Mouse (Mus musculus) G1E (cell line): ENCODE data around the gene Folr1. TPM values are rescaled to one million over a fixed set of nuclear protein-coding genes. Genes with fewer than 3 reads are reported as not detected.

Experiments used
- ATAC-seq: 2 replicates; pipeline ENCODE4 v1.8.0; 2016; ENCODE audit warnings: mild to moderate bottlenecking; ENCODE audit not compliant: insufficient number of reproducible peaks, poor library complexity, low FRiP score, severe bottlenecking; ENCODE audit errors: extremely low read depth
- DNase-seq: peaks from one replicate; pipeline ENCODE4 v3.0.0; 2012; ENCODE audit warnings: low spot score
- H3K27me3 ChIP-seq: 2 replicates; pipeline ENCODE4 v1.6.1; 2012; ENCODE audit warnings: mild to moderate bottlenecking, low read length, inconsistent platforms; ENCODE audit not compliant: insufficient read depth
- H3K36me3 ChIP-seq: replicated peaks from 2 replicates; pipeline ENCODE3; 2012; ENCODE audit warnings: mild to moderate bottlenecking, inconsistent platforms
- H3K4me1 ChIP-seq: 2 replicates; pipeline ENCODE4 v1.6.1; 2012; ENCODE audit warnings: low read depth, low read length, inconsistent platforms, mixed read lengths; ENCODE audit not compliant: insufficient read depth
- H3K4me3 ChIP-seq: 2 replicates; pipeline ENCODE4 v1.5.1; 2012; ENCODE audit warnings: low read depth, mild to moderate bottlenecking, inconsistent platforms, low read length, moderate library complexity, mixed read lengths
- H3K9me3 ChIP-seq: replicated peaks from 2 replicates; pipeline ENCODE4 v1.6.1; 2012; ENCODE audit warnings: inconsistent platforms
- CTCF ChIP-seq: IDR thresholded peaks from 2 replicates; pipeline ENCODE4 v1.5.1; 2012; ENCODE audit warnings: low read depth, low read length, inconsistent platforms, mixed read lengths
- GATA1 ChIP-seq: IDR thresholded peaks from 2 replicates; pipeline ENCODE4 v1.6.1; 2012; ENCODE audit warnings: borderline replicate concordance, low read length, inconsistent platforms, mixed read lengths
- GATA2 ChIP-seq: IDR thresholded peaks from 2 replicates; pipeline ENCODE4 v1.6.1; 2012; ENCODE audit warnings: low read depth, low read length, inconsistent platforms, borderline replicate concordance
- POLR2AphosphoS5 ChIP-seq: IDR thresholded peaks from 2 replicates; pipeline ENCODE4 v1.6.1; 2012; ENCODE audit warnings: low read depth, low read length, inconsistent platforms; ENCODE audit not compliant: insufficient replicate concordance
- TAL1 ChIP-seq: conservative IDR thresholded peaks from 2 replicates; pipeline ENCODE4 v1.6.1; 2012; ENCODE audit warnings: low read depth, low read length, inconsistent platforms, mixed read lengths
- polyA plus RNA-seq: library from polyadenylated mRNA; stranded (reverse); fragments of >175 nt; gene quantifications from 2 replicates; pipeline ENCODE4 v1.2.3, GENCODE M21; 2012
- total RNA-seq, 2 experiments: library from RNA; stranded (forward) in 1 of 2; stranded (reverse) in 1 of 2; fragments of 200-1000 nt in 1 of 2; fragments of >200 nt in 1 of 2; fragmentation: Nextera tagmentation in 1 of 2; gene quantifications; 2 replicates each; pipeline ENCODE4 v1.2.3; 2014 to 2017

Folr1 gene
- total and polyA plus RNA-seq, 3 experiments, result 0.22 TPM; not detected in 2

DNA sequence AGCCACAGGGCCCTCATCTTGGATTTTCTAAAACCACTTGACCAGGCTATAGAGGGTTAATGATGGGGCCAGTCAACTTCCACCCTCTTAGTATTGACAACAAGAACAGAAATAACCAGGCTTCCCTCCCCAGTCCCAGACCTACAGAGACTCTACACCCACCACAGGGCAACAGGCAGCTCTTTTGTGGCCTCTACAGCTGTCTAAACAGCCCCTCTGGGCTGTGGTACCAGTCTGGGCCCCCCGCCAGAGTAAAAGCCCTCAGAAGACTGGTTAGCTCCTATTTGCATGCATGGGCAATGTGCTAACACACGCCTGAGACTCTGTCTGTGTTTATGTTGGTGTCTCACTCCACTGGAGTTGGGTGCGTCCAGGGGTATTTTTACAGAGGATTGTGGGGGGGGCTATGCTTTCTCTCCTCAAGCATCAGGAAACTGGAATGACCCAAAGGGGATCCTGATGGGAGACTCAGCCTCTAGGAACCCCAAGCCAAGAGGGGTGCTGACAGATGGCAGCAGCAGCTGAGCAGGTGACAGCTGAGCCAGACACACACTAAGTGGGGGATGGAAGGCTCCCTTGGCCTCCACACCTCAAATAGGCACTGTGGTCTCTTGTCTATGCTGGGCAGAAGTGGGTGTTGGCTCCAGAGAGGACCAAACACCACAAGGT, 36.5 kb downstream of the Folr1 start:
- DNase-seq, result no peak
- TF ChIP-seq GATA2 (no peak), TAL1 (no peak), POLR2AphosphoS5 (no peak), CTCF (no peak), GATA1 (no peak)
- H3K9me3 ChIP-seq, result no peaks in the 10 kb centered on the region
- no peak overlapping the region for H3K4me3 ChIP-seq
- peaks cover 8% of the 10 kb centered on the region for H3K27me3 ChIP-seq
- peaks cover 26% of the 10 kb centered on the region for H3K4me1 ChIP-seq
- no peak for ATAC-seq
- peaks cover 62% of the 10 kb centered on the region for H3K36me3 ChIP-seq

DNA sequence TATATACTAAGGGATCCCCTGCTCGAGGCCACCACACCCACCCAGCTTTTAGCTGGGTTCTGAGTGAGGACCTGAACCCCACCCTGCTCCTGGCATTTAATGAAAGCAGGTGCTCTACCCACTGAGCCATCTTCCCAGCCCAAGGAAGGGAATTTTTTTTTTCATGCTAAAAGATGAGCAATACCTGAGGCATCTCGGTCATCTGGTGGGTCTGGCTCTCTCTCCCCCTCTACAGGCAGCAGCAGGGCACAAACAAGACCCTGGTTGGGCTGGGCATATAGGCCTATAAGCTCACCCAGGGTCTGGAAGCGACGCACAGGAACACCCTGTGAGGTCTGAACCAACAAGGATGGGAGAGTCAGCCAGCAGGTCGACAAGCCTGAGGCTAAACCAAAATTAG, 37.2 kb downstream of the Folr1 start:
- H3K4me3 ChIP-seq, result no peak overlapping the region
- no peak for DNase-seq
- H3K4me1 ChIP-seq, result peaks cover 26% of the 10 kb centered on the region
- no peak for ATAC-seq
- TF ChIP-seq TAL1, result no peak
- no peak for TF ChIP-seq GATA2
- TF ChIP-seq POLR2AphosphoS5, result no peak
- no peak for TF ChIP-seq GATA1
- TF ChIP-seq CTCF, result no peak
- no peaks in the 10 kb centered on the region for H3K9me3 ChIP-seq
- H3K27me3 ChIP-seq, result peaks cover 5% of the 10 kb centered on the region
- H3K36me3 ChIP-seq, result peaks cover 69% of the 10 kb centered on the region

DNA sequence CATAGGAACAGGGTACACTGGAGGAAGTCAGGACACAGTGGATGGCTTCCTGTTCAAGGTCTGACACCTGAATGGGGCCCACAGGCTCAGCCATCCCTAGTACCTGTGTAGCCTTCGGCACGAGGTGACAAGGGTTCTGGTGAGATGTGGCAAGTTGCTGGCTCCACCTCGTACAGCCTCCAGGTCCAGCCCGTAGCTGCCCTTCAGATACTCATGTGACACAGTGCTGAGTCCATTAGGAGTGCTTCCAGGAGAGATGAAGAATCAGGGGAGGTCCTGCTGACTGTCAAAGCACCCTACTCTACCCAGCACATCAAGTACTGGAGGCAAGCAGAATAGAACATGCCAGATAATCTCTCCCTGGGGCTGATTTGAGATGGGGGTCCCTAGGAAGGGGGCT, 38.2 kb downstream of the Folr1 start:
- no peak overlapping the region for H3K4me3 ChIP-seq
- H3K4me1 ChIP-seq, result peaks cover 16% of the 10 kb centered on the region
- TF ChIP-seq GATA2, result no peak
- TF ChIP-seq TAL1, result no peak
- no peak for TF ChIP-seq CTCF
- TF ChIP-seq POLR2AphosphoS5, result no peak
- TF ChIP-seq GATA1, result no peak
- H3K9me3 ChIP-seq, result no peaks in the 10 kb centered on the region
- no peak for DNase-seq
- ATAC-seq, result no peak
- H3K27me3 ChIP-seq, result no peaks in the 10 kb centered on the region
- H3K36me3 ChIP-seq, result peaks cover 79% of the 10 kb centered on the region

DNA sequence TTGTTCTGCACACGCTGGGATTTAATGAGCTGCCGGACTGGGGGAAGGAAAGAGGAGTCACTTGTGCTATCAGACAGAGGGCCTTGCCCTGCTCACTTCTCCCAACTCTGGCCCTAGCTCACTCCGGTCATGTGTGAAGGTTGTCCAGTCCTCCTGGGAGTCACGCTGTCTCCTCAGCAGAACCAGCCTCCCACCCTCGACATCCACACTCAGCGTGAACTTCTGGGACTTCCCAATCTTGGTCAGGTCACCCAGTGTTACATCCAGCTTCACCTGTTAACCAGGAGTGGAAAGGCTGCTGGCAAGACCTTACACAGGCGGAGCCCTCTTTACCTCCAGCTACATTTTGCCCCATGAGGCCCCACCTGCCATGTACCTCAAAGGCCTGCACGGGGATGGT, 39.2 kb downstream of the Folr1 start:
- no peak for ATAC-seq
- no peaks in the 10 kb centered on the region for H3K27me3 ChIP-seq
- peaks cover 88% of the 10 kb centered on the region for H3K36me3 ChIP-seq
- H3K4me1 ChIP-seq, result peaks cover 7% of the 10 kb centered on the region
- TF ChIP-seq TAL1 (no peak), POLR2AphosphoS5 (no peak), GATA1 (no peak), GATA2 (no peak), CTCF (no peak)
- no peak for DNase-seq
- H3K4me3 ChIP-seq, result no peak overlapping the region
- H3K9me3 ChIP-seq, result no peaks in the 10 kb centered on the region

DNA sequence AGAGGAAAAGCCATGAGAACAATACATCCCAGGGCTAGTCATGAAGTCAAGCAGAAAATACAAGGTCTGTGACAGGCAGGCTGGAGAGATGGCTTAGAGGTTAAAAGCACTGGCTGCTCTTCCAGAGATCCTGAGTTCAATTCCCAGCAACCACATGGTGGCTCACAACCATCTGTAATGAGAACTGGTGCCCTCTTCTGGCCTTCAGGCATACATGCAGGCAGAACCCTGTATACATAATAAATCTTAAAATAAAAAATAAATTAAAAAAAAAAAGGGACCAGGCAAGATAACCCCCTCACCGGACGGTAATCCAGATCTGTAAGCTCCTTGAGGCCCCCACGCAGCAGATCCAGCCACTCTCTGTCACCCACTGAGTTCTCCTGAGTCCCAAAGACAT, 40.2 kb downstream of the Folr1 start:
- Histone ChIP-seq H3K9me3 (no peaks in the 10 kb centered on the region), H3K36me3 (peaks cover 97% of the 10 kb centered on the region), H3K27me3 (no peaks in the 10 kb centered on the region), H3K4me3 (no peak overlapping the region), H3K4me1 (no peaks in the 10 kb centered on the region)
- DNase-seq (no peak), ATAC-seq (no peak)
- no peak for TF ChIP-seq POLR2AphosphoS5
- TF ChIP-seq TAL1, result no peak
- no peak for TF ChIP-seq GATA1
- no peak for TF ChIP-seq GATA2
- TF ChIP-seq CTCF, result no peak

DNA sequence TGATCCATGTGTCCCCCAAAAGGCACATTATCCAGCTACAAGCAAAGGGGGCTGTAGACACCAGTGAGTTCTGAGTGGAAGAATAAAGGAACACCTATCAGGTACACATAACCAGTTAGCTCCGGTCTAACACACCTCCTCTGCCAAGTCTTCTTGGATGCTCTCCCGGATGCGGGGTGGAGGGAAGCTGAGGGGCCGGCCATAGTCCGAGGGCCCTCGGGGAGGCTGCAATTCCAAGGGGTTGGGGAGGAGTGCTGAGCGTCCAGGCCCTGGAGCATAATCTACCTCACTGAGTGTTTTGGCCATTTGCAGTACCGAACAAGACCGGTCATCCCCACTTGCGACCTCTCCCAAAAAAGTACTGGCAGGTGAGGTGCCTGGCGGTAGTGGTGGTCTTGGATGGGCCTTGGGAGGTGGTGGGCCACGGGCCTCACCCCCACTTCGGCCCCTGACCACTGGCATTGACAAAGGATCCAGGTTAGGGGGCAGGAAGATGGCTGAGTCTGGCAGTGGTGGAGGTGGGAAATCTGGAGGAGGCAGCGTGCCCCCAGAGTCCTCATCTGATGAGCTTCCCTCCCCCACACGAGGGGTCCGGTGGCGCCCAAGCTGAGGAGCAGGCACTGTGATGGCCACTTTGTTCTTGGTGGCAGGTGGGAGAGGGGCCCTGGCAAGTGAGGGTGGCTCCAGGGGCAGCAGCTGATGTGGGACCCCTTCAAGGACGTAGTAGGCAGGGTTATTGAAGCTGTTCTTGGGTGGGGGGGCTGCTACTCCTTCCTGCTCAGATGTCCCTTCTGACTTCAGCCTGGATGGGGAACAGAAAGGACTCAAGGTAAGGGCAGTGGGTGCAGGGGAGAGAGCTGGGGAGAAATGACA, 46.6 kb downstream of the Folr1 start:
- TF ChIP-seq CTCF (no peak), GATA2 (no peak), TAL1 (no peak), POLR2AphosphoS5 (no peak)
- no peak for DNase-seq
- Histone ChIP-seq H3K4me3 (no peak overlapping the region), H3K4me1 (no peaks in the 10 kb centered on the region), H3K9me3 (peaks cover 14% of the 10 kb centered on the region), H3K36me3 (peaks cover 62% of the 10 kb centered on the region), H3K27me3 (peaks cover 5% of the 10 kb centered on the region; the same call in 1 of the 2 replicates)
- ATAC-seq, result no peak
